Mouse (Mus musculus) frontal cortex, postnatal 14 days (tissue): ENCODE results near the gene Dydc1.
"Not testable (repeated sequence)": the region's sequence is repeated elsewhere in the genome, so short reads cannot be mapped to it uniquely, and the experiment has no call there.

Source experiments
- DNase-seq, 2 experiments: peaks; one replicate each; pipeline ENCODE4 v3.0.0; 2022; ENCODE audit warnings: low spot score in 2 of 2

Gene Dydc1

GRCm38 (mm10) chr14:41072229-41072943 is at the start of gene Dydc1:
Dydc1 (plus strand) TSS chr14:41072911.
- peak; percentile 74 to 79 for DNase-seq

GRCm38 (mm10) chr14:41025087-41025486 is 47.6 kb upstream of the Dydc1 start:
- no peak for DNase-seq

- DNase-seq: no peak
Measured at GRCm38 (mm10) chr14:41025594-41026284, 47.0 kb upstream of the Dydc1 start.

DNA sequence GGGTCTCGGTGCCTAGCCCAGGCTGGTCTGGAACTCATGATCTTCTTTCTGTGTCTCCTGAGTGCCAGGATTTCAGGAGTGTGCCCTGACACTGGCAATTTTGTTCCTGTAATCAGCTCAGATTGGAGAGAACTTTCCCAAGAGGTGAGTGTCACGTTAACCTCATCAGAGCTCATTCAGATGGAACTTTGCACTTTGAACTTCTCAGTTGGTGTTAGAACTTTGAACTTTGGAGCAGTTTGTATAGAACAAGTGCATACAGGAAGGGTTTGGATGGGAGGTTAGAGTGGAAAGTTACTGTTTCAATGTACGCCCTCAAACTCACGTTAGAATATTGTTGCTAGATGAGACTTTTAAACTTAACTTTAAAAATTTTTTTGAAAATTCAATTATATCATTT is 43.4 kb upstream of the Dydc1 start:
- DNase-seq: no peak

GRCm38 (mm10) chr14:41030989-41031513 is 41.7 kb upstream of the Dydc1 start:
- no peak for DNase-seq

GRCm38 (mm10) chr14:41033135-41034110 is 39.3 kb upstream of the Dydc1 start:
- DNase-seq: peak; percentile 64 to 77

DNA sequence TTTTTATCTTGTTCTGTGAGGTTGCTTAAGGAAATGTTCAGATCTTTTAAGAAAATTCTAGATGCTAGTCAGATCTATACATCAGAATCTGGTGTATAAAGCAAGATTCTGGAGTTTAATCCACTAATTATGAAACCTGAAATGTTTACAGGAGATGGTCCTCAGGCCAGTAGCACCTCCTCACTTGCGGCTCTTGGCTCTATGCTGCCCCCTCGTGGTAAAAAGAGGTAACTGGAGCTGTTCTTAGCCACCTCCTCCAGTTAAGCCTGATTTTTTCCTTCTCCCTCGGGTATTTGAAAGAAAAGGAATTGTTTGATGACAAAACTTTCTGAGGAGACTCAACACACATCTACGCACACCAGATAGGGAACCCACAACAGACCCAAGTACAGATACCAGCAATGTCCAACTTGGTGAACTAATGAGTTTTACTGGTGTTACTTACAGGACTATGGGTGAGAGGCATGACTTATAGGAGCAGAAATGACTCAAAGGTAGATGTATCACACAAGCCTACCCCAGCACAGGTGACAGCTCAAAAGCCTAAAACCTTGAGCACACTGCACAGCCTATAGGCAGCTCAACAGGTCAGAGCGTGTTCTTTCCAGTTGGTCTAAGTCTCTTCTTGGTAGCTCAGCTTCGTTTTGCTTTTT is 37.4 kb upstream of the Dydc1 start:
- peak in 1 of 2 experiments; percentile 51 for DNase-seq

GRCm38 (mm10) chr14:41047402-41047801 is 25.3 kb upstream of the Dydc1 start:
- DNase-seq: no peak

DNA sequence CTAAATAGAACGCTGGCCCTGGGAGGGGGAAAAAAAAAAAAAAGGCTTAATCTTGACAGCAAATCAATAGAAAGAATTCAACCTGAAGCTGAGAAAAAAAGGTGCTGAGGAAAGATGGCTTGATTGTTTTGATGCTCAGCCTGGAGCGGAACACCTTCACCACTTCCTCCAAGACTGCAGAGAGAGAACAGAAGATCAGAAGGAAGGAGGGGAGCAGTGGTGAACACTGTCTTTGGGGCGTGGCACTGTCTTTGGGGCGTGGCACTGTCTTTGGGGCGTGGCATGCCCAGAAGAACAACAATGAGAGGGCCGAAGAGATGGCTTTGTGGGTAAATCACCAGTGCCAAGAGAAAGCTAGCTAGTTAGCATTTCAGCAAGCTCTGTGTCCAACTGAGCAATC is 22.2 kb upstream of the Dydc1 start:
- no peak for DNase-seq

GRCm38 (mm10) chr14:41052481-41052880 is 20.2 kb upstream of the Dydc1 start:
- no peak for DNase-seq

GRCm38 (mm10) chr14:41053190-41053589 is 19.5 kb upstream of the Dydc1 start:
- not testable (repeated sequence) for DNase-seq

GRCm38 (mm10) chr14:41065168-41065567 is 7.5 kb upstream of the Dydc1 start:
- DNase-seq: no peak

DNA sequence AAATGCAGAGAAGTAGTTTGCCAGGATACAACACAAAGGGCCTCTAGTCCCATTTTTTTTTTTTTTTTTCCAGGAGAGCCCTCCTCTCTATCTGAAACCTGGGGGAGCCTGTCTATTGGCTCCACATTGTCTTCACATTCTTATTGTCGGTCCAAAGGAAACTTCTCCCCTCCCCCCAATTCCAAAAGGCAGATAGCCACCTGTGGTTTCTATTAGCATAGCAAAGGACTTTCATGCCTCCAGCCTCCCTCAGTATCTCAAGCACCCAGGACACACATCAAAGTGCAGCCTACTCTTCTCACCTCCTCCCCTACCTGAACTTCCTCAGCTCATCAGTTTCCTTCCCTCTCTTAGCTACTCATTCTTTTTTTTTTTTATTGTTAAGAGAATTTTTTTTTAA is 6.3 kb upstream of the Dydc1 start:
- DNase-seq: no peak

- no peak for DNase-seq
Measured at GRCm38 (mm10) chr14:41069108-41069507, 3.6 kb upstream of the Dydc1 start, which contains the start of gene Dydc2. Dydc2 (minus strand) TSS chr14:41069208.

- no peak for DNase-seq
Measured at GRCm38 (mm10) chr14:41070343-41070742, 2.4 kb upstream of the Dydc1 start.

DNA sequence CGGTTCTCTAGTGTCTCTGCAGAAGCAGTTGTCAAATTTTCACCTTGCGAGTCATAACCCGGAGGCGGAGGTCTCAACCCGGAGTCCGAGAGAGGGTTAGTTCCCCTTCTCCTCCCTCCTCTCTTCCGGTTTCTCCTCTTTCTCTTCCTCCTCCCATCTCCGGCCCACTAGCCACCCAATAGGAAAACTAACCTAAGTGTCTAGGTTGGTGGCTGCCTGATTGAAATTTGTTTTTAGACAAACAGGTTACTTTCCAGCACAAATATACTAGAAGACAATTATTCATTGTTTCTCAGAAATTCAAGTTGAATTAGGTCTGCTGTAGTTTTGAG is 199 bp downstream of the Dydc1 start:
- no peak for DNase-seq

DNA sequence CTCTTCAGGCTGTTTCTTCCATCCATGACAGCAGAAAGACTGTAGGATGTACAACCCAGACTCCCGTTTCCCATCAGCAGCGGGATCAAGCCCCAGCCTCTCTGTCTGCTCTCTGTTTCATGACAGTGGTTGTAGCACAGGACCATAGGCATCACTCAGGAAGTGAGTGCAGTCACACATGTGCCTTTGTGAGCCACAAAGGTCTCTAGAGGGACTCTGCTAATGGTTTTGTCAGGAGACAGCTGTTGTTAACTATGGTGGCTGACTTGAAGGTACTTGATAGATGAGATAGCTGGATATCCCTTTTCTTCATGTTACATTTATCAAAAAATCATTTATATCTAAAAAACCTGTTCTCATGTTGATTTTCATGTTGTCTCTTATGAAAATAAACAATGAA is 9.7 kb downstream of the Dydc1 start:
- DNase-seq: no peak

- DNase-seq: no peak
Measured at GRCm38 (mm10) chr14:41087509-41087908, 14.8 kb downstream of the Dydc1 start.

GRCm38 (mm10) chr14:41090777-41091176 is 18.1 kb downstream of the Dydc1 start:
- no peak for DNase-seq

DNA sequence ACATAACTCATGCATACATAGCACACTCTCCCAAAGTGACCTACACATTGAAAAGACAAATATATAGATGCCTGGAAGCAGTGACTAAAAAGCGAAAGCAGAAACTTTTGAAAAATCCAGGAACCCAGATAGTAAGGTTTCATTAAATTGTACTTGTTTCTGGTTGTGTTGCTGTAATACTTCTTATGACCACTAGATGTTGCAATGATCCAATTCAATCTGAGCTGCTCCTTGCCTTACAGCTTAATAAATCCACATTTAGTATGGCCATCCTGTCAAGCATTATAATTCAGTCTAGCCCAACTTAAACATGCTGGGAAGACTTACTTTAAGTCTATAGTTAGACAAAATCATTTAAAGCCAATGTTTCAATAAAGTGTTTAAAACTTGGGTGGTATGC is 21.4 kb downstream of the Dydc1 start:
- no peak for DNase-seq

DNA sequence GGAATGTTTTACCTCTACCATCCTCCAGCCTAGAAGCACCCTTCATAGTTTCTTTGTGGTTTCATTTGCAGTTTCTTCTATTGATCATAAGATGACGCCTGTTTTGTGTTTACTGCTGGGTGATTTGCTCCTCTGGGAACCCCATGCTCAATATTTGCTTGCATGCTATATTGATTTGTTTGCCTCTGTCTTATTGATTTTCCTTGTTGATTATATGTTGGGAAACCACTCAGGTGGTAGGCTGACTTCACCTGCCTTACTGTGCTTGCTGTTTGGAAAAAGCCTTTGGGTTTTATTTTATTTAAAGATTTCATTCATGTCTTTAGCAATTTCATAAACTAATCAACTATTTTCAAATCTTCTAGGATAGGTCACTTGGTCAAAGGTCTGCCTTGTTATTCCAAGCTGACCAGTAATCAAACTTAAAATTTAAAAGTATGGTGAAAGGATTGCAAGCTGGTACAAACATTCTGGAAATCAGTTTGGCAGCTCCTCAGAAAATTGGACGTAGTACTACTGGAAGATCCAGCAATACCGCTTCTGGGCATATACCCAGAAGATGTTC is 23.7 kb downstream of the Dydc1 start:
- DNase-seq: no peak
